Mouse (Mus musculus) erythroblast, embryonic 14.5 days (primary cell): Measurements from ENCODE around the gene Cdk14.

ENCODE experiments used
- GATA1 ChIP-seq: IDR thresholded peaks from 2 replicates; pipeline ENCODE4 v1.6.1; 2012; ENCODE audit warnings: low read length, inconsistent platforms, mixed read lengths
- TAL1 ChIP-seq: IDR thresholded peaks from 3 replicates; pipeline ENCODE4 v1.6.1; 2012; ENCODE audit warnings: low read length, inconsistent platforms, mixed read lengths

- TF ChIP-seq GATA1 (no peak), TAL1 (no peak)
These were observed 135.6 kb downstream of the Cdk14 start for GRCm38 (mm10) chr5:5284531-5284930.
